Mouse (Mus musculus) stomach, embryonic 14.5 days (tissue): ENCODE measurements around the gene Fsd1l. TPM values are rescaled to one million over a fixed set of nuclear protein-coding genes. Genes with fewer than 3 reads are reported as not detected.

Source experiments
- ATAC-seq: fragments of 200-750 bp; cut with Nextera tagmentation; 2 replicates; pipeline ENCODE4 v1.8.0; 2017; ENCODE audit warnings: low read depth, moderate TSS enrichment; ENCODE audit not compliant: insufficient number of reproducible peaks, insufficient read depth, low FRiP score
- H3K27ac ChIP-seq: fragments of 300-500 bp; sonication (generic); 2 replicates; pipeline ENCODE4 v1.5.1; 2014; ENCODE audit warnings: mild to moderate bottlenecking, low read length, moderate library complexity, mixed read lengths
- H3K27me3 ChIP-seq: fragments of 300-500 bp; sonication (generic); 2 replicates; pipeline ENCODE4 v1.6.1; 2014; ENCODE audit warnings: low read length, control low read depth, mixed read lengths; ENCODE audit not compliant: control insufficient read depth, insufficient read depth
- H3K36me3 ChIP-seq: fragments of 300-500 bp; sonication (generic); 2 replicates; pipeline ENCODE4 v1.6.1; 2014; ENCODE audit warnings: mild to moderate bottlenecking, control low read depth, low read length, moderate library complexity, mixed read lengths; ENCODE audit not compliant: control insufficient read depth, insufficient read depth
- H3K4me1 ChIP-seq: fragments of 300-500 bp; sonication (generic); 2 replicates; pipeline ENCODE4 v1.6.1; 2014; ENCODE audit warnings: low read length, control low read depth, mixed read lengths; ENCODE audit not compliant: control insufficient read depth, insufficient read depth
- H3K4me2 ChIP-seq: fragments of 300-500 bp; sonication (generic); replicated peaks from 2 replicates; pipeline ENCODE4 v1.6.1; 2014; ENCODE audit warnings: low read depth, low read length, control low read depth
- H3K4me3 ChIP-seq: fragments of 300-500 bp; sonication (generic); 2 replicates; pipeline ENCODE4 v1.5.1; 2014; ENCODE audit warnings: low read depth, low read length, control low read depth
- H3K9ac ChIP-seq: fragments of 300-500 bp; sonication (generic); replicated peaks from 2 replicates; pipeline ENCODE4 v1.6.1; 2014; ENCODE audit warnings: low read depth, mild to moderate bottlenecking, control low read depth, low read length, moderate library complexity, mixed read lengths
- H3K9me3 ChIP-seq: fragments of 300-500 bp; sonication (generic); 2 replicates; pipeline ENCODE4 v1.6.1; 2016; ENCODE audit warnings: low read depth, low read length, control low read depth; ENCODE audit not compliant: control insufficient read depth
- WGBS: fragments of 180-500 bp; shearing (Covaris S2); extraction: QIAGEN DNeasy Blood & Tissue Kit; methylation state at CpG from one replicate; pipeline ENCODE4 v1.1.7; 2014; 5-methylcytosine and 5-hydroxymethylcytosine counted together
- polyA plus RNA-seq: library from polyadenylated mRNA; unstranded; fragments of >200 nt; fragmentation: Nextera tagmentation; extraction: Ambion mirVana; gene quantifications from 2 replicates; pipeline ENCODE4 v1.2.1, GENCODE M21; 2014

The Fsd1l gene
- 11.1 and 11.4 TPM in 2 replicates for polyA plus RNA-seq

- Histone ChIP-seq H3K9me3 (no peaks in the 10 kb centered on the region), H3K36me3 (no peaks in the 10 kb centered on the region), H3K4me2 (peak within 1 kb of the TSS; percentile 70), H3K27ac (peak within 1 kb of the TSS; percentile 63; the same call in 1 of the 2 replicates), H3K27me3 (no peaks in the 10 kb centered on the region), H3K9ac (peak within 1 kb of the TSS; percentile 72), H3K4me1 (no peaks in the 10 kb centered on the region), H3K4me3 (peak within 1 kb of the TSS; percentile 83)
- WGBS = under 1% methylated on average over 77 of the region's 88 CpGs
- peak; percentile 78 for ATAC-seq
Observed at GRCm38 (mm10) chr4:53631316-53632010, at the start of gene Fsd1l. Gene Fsd1l (plus strand): TSS chr4:53631471.

- ATAC-seq = no peak
- H3K4me3 ChIP-seq = no peak overlapping the region
- no peaks in the 10 kb centered on the region for H3K27me3 ChIP-seq
Observed at GRCm38 (mm10) chr4:53587676-53588075, 43.6 kb upstream of the Fsd1l start.

GRCm38 (mm10) chr4:53588936-53589335 is 42.3 kb upstream of the Fsd1l start:
- WGBS = 74% methylated on average over 1 of the region's 1 CpGs
- no peaks in the 10 kb centered on the region for H3K4me1 ChIP-seq
- no peak for ATAC-seq
- no peaks in the 10 kb centered on the region for H3K27me3 ChIP-seq
- H3K4me3 ChIP-seq = no peak overlapping the region
- no peak overlapping the region for H3K9ac ChIP-seq
- no peaks in the 10 kb centered on the region for H3K9me3 ChIP-seq
- H3K4me2 ChIP-seq = no peak overlapping the region
- no peaks in the 10 kb centered on the region for H3K36me3 ChIP-seq
- H3K27ac ChIP-seq = no peak overlapping the region

More at GRCm38 (mm10) chr4:53587676-53588075, 43.6 kb upstream of the Fsd1l start:
- H3K9me3 ChIP-seq = no peaks in the 10 kb centered on the region
- H3K27ac ChIP-seq = no peak overlapping the region
- H3K4me2 ChIP-seq = no peak overlapping the region
- H3K9ac ChIP-seq = no peak overlapping the region
- H3K4me1 ChIP-seq = no peaks in the 10 kb centered on the region
- no peaks in the 10 kb centered on the region for H3K36me3 ChIP-seq

DNA sequence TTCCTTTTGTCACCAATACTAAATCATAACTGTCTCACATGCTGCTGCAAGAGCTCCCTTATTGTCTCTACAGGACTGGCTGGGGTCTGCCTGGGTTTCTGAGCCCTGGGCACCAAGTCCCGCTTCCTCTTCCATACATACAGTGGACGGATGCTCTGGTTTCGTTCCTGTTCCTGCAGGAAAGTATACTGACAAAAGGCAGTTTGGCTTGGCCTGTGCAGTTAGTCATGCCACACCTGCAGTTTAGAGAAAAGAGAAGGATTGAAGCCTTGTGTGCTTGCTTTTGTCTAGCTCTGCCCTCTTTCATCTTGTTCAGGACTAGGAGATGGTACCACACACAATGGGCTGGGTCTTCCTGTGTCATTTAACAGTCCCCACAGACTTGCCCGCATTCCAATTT is 41.8 kb upstream of the Fsd1l start:
- WGBS = 78% methylated on average over 4 of the region's 4 CpGs
- no peak overlapping the region for H3K27ac ChIP-seq
- no peaks in the 10 kb centered on the region for H3K9me3 ChIP-seq
- H3K4me3 ChIP-seq = no peak overlapping the region
- H3K36me3 ChIP-seq = no peaks in the 10 kb centered on the region
- no peak overlapping the region for H3K4me2 ChIP-seq
- H3K27me3 ChIP-seq = no peaks in the 10 kb centered on the region
- no peaks in the 10 kb centered on the region for H3K4me1 ChIP-seq
- no peak overlapping the region for H3K9ac ChIP-seq
- no peak for ATAC-seq

GRCm38 (mm10) chr4:53590163-53590562 is 41.1 kb upstream of the Fsd1l start:
- H3K9ac ChIP-seq = no peak overlapping the region
- no peaks in the 10 kb centered on the region for H3K9me3 ChIP-seq
- H3K27ac ChIP-seq = no peak overlapping the region
- no peak for ATAC-seq
- H3K27me3 ChIP-seq = no peaks in the 10 kb centered on the region
- no peaks in the 10 kb centered on the region for H3K36me3 ChIP-seq
- no peak overlapping the region for H3K4me3 ChIP-seq
- no peaks in the 10 kb centered on the region for H3K4me1 ChIP-seq
- H3K4me2 ChIP-seq = no peak overlapping the region
- WGBS = 62% methylated on average over 4 of the region's 4 CpGs

- H3K27ac ChIP-seq = no peak overlapping the region
- no peak overlapping the region for H3K9ac ChIP-seq
- 79% methylated on average over 7 of the region's 7 CpGs for WGBS
- no peaks in the 10 kb centered on the region for H3K9me3 ChIP-seq
- H3K4me2 ChIP-seq = no peak overlapping the region
- H3K4me3 ChIP-seq = no peak overlapping the region
- ATAC-seq = no peak
- no peaks in the 10 kb centered on the region for H3K36me3 ChIP-seq
- no peaks in the 10 kb centered on the region for H3K27me3 ChIP-seq
- H3K4me1 ChIP-seq = no peaks in the 10 kb centered on the region
Observed at GRCm38 (mm10) chr4:53590691-53591447, 40.4 kb upstream of the Fsd1l start.

GRCm38 (mm10) chr4:53591536-53591935 is 39.7 kb upstream of the Fsd1l start:
- WGBS = 85% methylated on average over 11 of the region's 11 CpGs
- H3K27ac ChIP-seq = no peak overlapping the region
- H3K36me3 ChIP-seq = no peaks in the 10 kb centered on the region
- H3K4me3 ChIP-seq = no peak overlapping the region
- H3K4me1 ChIP-seq = no peaks in the 10 kb centered on the region
- H3K27me3 ChIP-seq = no peaks in the 10 kb centered on the region
- ATAC-seq = no peak
- H3K9me3 ChIP-seq = no peaks in the 10 kb centered on the region
- H3K9ac ChIP-seq = no peak overlapping the region
- H3K4me2 ChIP-seq = no peak overlapping the region

DNA sequence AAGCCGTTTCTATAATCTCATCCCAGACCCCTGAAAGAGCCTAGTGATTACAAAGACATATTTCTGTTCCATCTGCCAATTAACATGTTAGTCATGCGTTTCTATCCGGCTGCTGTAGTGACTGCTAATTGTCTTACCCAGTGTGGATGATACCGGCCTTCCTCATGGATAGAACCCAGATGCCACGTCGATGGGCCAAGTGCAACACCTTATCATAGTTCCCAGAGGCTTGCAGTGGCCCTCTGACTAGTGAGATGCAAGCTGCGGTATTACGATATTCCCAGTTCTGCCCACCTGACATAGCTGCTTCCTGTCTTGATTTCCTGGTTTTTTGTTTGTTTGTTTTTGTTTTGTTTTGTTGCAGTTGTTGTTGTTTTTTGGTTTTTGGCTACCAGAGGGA is 39.3 kb upstream of the Fsd1l start:
- Histone ChIP-seq H3K4me2 (no peak overlapping the region), H3K4me1 (no peaks in the 10 kb centered on the region), H3K4me3 (no peak overlapping the region), H3K36me3 (no peaks in the 10 kb centered on the region), H3K27ac (0 out of 2 replicates have a peak overlapping the region, but pooled peaks have one; percentile 33), H3K9ac (no peak overlapping the region), H3K27me3 (no peaks in the 10 kb centered on the region), H3K9me3 (no peaks in the 10 kb centered on the region)
- 78% methylated on average over 8 of the region's 8 CpGs for WGBS
- ATAC-seq = no peak
